Mouse (Mus musculus) brown adipose tissue, adult 24 weeks (tissue): ENCODE data around the gene Fcmr. TPM values are rescaled to one million over a fixed set of nuclear protein-coding genes. Genes with fewer than 3 reads are reported as not detected.

Experiments
- H3K27ac ChIP-seq: fragments of 200-500 bp; replicated peaks from 2 replicates; pipeline ENCODE4 v1.5.1; 2012; ENCODE audit warnings: low read depth, mild to moderate bottlenecking, low read length
- H3K4me1 ChIP-seq: fragments of 200-500 bp; 2 replicates; pipeline ENCODE4 v1.6.1; 2012; ENCODE audit warnings: low read length, mixed read lengths; ENCODE audit not compliant: control insufficient read depth, insufficient read depth, insufficient read length
- H3K4me3 ChIP-seq: fragments of 200-500 bp; 2 replicates; pipeline ENCODE4 v1.5.1; 2012; ENCODE audit warnings: low read depth, mild to moderate bottlenecking, low read length, moderate library complexity; ENCODE audit not compliant: insufficient read depth
- polyA plus RNA-seq: library from polyadenylated mRNA; stranded (reverse); fragments of >200 nt; gene quantifications from 2 replicates; pipeline ENCODE4 v1.2.4, GENCODE M21; 2012; ENCODE audit not compliant: missing spikeins, insufficient read depth, insufficient read length

Fcmr gene
- polyA plus RNA-seq, 1 experiment: not detected

DNA sequence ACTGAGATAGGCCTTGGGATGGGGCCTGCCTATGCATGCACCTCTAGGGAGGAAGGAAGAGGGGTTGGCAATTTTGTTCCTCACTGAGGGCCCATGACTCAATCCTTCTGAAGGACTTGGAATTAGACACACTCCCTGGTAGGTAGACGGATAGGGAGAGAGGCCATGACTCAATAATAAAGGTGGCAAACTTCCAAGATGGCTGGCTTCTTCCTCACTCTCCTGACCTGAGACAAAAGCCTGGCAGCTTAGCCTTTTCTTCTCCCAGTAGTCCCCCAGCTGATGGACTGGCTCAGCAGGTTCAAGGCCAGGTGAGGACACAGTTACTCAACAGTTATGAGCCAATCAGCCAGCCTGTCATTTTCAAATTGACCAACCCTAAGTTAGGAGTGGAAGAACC, 27.0 kb downstream of the Fcmr start:
- H3K4me1 ChIP-seq: no peaks in the 10 kb centered on the region

DNA sequence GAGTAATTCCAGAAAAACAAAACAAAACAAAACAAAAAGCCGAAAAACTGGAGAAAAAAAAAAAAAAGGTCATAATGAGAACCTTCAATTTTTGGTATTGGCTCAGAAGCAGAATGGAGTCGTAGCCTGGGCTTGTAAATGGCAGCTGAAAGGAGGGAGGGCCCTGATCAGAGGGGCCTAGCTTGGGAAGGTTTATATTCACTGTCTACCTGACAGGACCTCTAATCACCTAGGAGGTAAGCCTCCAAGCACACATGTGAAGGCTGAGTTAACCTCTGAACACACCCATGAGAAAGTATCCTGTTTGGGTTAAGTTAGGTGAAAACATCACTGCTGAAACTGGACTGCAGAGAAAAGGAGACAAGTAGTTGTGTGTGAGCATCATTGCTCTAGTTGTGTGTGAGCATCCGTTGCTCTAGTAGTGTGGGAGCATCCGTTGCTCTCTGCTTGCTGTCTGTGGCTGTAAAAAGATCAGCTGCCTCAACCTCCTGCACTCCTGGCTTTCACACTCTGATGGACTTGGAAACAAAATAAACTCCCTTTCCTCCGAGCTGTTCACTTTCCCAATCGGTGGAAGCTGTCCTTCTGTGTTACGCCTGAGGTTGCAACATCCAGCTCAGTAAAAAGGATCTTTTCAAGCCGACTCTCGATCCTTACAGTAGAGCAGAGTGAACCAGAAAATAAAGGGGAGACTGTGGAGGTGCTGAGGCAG, 28.0 kb downstream of the Fcmr start:
- Histone ChIP-seq H3K4me3 (no peak overlapping the region), H3K4me1 (no peaks in the 10 kb centered on the region)

More for the DNA sequence above, 27.0 kb downstream of the Fcmr start:
- Histone ChIP-seq H3K4me3 (no peak overlapping the region), H3K27ac (no peak overlapping the region)

DNA sequence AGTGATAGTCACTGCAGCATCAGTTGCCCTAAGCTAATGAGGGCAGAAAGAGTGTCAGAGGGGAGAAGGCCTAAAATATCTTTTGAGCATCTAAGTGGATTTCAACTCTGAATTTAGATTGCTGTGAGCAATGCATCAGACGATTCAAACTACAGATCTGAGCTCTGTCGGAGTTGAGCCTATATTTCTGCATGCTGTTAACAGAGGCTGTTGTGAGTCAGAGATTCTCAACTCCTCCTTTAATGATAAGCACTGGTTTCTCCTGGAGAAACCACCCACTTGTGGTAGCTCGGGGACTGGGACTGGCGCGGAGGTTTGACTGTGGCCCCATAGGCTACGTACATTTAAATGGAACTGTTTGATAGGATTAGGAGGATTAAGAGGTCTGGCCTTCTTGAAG, 29.0 kb downstream of the Fcmr start:
- H3K27ac ChIP-seq: no peak overlapping the region
- no peak overlapping the region for H3K4me3 ChIP-seq
- H3K4me1 ChIP-seq: no peaks in the 10 kb centered on the region

More for the DNA sequence above, 28.0 kb downstream of the Fcmr start:
- H3K27ac ChIP-seq: no peak overlapping the region

DNA sequence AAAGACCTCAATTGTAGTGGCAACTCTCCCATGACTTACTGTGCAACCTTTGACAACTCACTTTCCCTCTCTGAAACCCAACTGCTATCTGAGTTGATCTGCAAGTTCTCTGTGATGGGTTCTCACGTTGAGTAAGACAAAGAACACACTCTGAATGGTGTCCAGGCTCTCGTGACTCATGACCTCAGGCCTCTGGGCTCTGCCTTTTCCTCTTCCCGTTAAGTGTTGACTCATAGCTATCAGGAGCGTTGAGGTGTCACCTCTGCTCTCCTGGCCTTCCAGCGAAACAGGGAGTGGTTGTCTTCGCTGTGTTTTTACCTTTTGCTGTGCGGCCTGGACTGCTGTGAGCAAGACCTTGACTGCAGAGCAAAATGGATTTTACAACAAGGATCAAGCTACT, 37.0 kb downstream of the Fcmr start:
- no peak overlapping the region for H3K27ac ChIP-seq
- no peak overlapping the region for H3K4me3 ChIP-seq
- no peaks in the 10 kb centered on the region for H3K4me1 ChIP-seq

DNA sequence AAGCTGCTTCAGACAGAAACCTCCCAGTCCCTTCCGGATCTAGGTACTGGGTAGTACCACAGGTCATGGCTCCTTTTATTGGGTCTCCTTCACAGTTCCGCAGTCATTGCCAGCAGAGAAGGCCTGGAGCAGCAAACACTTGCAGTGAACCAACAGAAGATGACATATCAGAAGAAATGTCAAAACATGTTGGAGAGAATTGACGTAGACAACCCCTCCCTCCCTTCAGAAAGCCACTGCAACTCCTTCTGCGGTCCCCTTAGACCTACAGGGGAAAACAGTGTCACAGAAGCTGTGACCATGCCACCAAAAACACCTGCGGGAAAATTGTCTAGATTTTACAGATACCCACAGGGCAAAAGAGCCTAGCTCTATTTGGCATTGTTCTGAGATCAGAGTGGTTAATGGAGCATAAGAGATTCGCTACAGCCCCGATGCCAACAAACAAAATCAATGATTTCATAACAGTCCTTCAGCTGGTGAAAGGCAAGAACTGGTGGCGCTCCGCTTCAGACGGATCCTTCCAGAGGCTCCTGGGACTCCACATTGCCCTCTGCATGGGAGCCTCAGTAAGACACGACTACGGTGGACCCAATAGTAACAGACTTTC, 46.0 kb downstream of the Fcmr start, which contains the start of gene Il20:
Gene Il20 (minus strand): TSS at position 51 of the 610 bp plus-strand sequence.
- no peaks in the 10 kb centered on the region for H3K4me1 ChIP-seq
- no peak within 1 kb of the TSS for H3K27ac ChIP-seq

DNA sequence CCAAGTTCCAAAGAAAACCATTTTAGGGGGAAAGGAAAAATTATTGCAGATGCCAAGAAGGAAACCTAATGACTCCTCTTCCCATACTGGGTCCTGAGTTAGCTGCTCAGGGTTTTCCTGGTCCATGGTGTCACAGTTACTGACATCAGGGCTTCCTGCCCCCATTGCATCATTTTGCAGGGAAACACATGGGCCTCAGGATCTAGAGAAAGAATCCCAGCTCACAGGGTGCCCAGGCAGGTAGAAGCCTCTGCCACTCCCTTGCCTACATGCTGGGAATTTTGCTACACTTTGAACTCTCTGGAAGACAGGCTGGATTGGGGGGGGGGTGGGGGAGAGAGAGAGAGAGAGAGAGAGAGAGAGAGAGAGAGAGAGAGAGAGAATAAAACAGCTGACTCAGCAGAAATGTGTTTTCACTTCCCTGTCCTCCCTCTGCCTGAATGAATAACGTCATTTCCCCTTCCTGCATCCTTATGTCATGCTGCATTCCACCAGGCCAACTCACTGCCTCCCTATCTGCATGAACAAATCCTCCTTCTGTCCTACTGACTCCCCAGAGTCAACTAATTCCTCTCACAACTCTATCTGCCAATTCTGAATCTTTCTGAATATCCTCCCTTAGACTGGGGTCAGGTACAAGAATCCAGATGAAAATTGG, 53.0 kb downstream of the Fcmr start:
- Histone ChIP-seq H3K27ac (no peak overlapping the region), H3K4me3 (no peak overlapping the region), H3K4me1 (no peaks in the 10 kb centered on the region)

More for the DNA sequence above, 46.0 kb downstream of the Fcmr start, which contains the start of gene Il20:
- no peak within 1 kb of the TSS for H3K4me3 ChIP-seq

DNA sequence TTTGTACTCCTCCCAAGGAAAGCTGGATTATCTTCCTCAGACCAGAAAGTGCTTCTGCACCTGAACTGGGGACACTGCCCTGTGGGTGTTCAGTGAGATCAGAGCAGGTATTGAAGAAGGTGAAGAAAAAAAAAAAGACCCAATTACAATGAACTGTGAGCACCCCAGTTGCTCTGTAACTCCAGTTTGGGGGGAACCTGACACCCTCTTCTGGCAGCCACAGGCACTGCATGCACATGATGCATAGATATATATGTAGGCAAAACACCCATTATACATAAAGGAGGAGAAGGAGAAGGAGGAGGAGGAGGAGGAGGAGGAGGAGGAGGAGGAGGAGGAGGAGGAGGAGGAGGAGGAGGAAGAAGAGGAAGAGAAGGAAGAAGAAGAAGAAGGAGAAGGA, 61.0 kb downstream of the Fcmr start:
- H3K4me3 ChIP-seq: no peak overlapping the region
- no peak overlapping the region for H3K27ac ChIP-seq
- H3K4me1 ChIP-seq: no peaks in the 10 kb centered on the region

Other genes starting within 250 kb of the Fcmr start
- gene Zp3r, start 236.0 kb upstream of the Fcmr start, polyA plus RNA-seq: not detected in 2 replicates
- gene C4bp, start 204.0 kb upstream of the Fcmr start, polyA plus RNA-seq: not detected in 2 replicates
- not detected in 2 replicates for gene Gm29427, start 149.9 kb upstream of the Fcmr start, polyA plus RNA-seq
- 3.5 TPM in 2 replicates for gene Yod1, start 148.3 kb upstream of the Fcmr start, polyA plus RNA-seq
- gene Pfkfb2, start 136.4 kb upstream of the Fcmr start, polyA plus RNA-seq: 2.2 and 6.9 TPM in 2 replicates
- gene AA986860, start 133.7 kb upstream of the Fcmr start, polyA plus RNA-seq: 2.0 and 2.2 TPM in 2 replicates
- gene Fcamr, start 64.8 kb upstream of the Fcmr start, polyA plus RNA-seq: not detected in 2 replicates
- 0.71 TPM in 1 of 2 replicates, not detected in the other for gene Pigr, start 39.0 kb upstream of the Fcmr start, polyA plus RNA-seq
- not detected in 2 replicates for gene Il24, start 21.8 kb downstream of the Fcmr start, polyA plus RNA-seq
- gene Il20, start 45.8 kb downstream of the Fcmr start, polyA plus RNA-seq: not detected in 2 replicates
- gene Il19, start 74.4 kb downstream of the Fcmr start, polyA plus RNA-seq: not detected in 2 replicates
- gene Il10, start 154.2 kb downstream of the Fcmr start, polyA plus RNA-seq: not detected in 2 replicates
- gene Mapkapk2, start 232.2 kb downstream of the Fcmr start, polyA plus RNA-seq: 76.7 and 87.6 TPM in 2 replicates